Mouse (Mus musculus): ENCODE measurements around the gene Vsig2.

Vsig2 gene

GRCm38 (mm10) chr9:37536851-37537250 is 2.2 kb upstream of the Vsig2 start:
- DNase-seq, result no peak

DNA sequence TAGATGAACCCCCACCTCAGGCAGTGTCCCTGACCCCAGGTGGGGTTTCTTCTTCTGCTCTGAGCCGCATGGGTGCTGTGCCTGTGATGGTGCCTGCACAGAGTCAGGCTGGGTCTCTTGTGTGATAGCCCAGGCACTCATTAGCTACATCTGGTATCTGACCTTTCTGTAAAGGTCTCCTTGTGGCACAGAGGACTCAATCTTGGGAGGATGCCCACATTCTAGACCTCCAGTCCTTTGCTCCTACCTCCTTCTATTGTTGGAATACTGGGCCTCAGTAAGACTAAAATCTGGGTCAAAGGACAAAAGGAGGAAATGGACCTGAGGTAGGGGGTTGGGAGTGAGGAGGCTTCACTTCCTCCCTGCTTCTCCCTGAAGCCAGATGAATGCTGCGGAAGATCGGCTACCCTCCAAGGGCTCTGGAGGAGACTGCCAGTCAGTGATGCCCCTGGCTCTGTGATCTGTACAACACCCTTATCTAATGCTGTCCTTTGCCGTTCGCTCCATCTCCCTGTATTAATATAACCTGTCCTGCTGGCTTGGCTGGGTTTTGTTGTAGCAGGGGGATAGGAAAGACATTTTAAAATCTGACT is 1.3 kb upstream of the Vsig2 start:
- no peak for DNase-seq

- DNase-seq, result no peak
Observed at GRCm38 (mm10) chr9:37540226-37540625, 1.2 kb downstream of the Vsig2 start.

GRCm38 (mm10) chr9:37540701-37541575 is 1.9 kb downstream of the Vsig2 start:
- no peak for DNase-seq

DNA sequence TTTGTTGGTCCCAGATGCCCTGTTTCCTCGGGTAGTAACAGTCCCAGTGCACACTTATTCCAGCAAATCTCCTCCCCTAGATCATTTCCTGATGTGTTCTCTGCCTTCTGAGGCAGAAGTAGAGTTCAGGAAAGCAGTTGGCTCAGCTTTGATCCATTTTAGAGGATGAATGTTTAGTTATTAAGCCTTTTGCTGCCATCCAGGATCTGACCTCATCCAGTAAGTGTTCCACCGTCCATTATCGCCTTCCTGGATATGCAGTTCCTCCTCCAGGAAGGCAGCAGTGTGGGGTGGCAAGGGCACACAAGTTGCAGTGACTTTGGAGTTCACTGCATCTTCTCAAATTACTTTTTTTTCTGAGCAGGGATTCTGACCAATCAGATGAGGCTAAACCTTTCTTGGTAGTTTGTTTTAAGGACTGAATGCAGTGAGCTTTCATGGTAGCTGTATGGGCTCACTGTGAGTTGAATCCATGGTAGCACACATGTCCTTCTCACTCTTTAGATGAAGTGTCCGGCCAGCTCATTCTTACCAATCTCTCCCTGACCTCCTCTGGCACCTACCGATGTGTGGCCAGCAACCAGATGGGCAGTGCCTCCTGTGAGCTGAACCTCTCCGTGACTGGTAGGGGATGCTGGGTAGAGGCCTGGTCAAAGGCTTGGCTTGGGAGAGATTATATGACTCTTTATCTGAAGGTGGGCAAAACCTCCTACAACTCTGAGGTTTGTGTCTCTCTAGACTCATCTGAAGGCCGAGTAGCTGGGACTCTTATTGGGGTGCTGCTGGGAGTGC is 3.0 kb downstream of the Vsig2 start:
- no peak for DNase-seq

DNA sequence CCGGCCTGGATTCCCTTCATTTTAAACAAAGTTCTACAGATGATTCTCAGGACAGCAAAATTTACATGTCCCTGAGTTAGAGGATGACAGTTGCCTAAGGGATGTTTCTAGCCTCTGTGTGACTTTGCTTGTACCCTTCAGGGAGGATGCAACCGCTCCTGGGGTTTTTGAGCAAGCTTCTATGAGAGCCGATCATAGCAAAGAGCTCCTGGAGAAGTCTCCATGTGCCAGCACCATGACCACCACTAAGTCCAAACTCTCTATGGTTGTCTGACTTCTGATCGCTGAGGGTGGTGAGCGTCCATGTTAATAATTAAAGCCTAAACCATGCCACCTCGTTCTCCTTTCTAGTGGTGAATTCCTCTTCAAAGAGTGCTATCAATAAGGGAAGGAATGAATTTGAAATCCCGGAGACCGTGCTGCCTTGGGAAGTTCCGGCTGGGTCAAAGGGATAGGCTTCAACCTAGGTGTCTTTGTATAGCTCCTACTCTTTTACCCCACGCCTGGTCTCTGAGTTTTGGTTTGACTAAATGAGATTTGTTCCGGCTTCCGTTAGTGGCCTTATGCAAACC is 4.9 kb downstream of the Vsig2 start:
- no peak for DNase-seq

GRCm38 (mm10) chr9:37544447-37545165 is 5.6 kb downstream of the Vsig2 start:
- peak; percentile 70 to 71 for DNase-seq

DNA sequence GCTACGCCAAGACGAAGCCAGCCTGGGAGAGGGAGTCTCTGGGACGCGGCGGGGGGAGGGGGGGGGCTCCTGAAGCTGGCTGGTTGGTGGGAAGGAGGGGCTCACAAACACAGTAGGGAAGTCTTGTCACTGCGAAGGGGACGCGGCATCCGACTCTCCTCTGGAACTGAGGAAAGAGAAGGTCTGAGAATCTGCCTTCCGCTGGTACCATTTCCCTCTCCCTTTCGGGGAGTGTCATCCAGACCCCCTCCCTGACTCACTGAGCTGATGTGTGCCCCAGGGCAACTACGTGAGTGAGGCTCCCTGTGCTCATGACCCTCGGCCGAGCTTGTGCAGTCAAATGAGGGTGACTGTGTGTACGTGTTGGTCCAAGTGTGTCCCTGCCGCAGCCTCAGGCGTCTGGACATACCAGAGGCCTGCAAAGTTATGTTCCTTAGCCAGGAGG is 6.1 kb downstream of the Vsig2 start:
- DNase-seq, result no peak

DNA sequence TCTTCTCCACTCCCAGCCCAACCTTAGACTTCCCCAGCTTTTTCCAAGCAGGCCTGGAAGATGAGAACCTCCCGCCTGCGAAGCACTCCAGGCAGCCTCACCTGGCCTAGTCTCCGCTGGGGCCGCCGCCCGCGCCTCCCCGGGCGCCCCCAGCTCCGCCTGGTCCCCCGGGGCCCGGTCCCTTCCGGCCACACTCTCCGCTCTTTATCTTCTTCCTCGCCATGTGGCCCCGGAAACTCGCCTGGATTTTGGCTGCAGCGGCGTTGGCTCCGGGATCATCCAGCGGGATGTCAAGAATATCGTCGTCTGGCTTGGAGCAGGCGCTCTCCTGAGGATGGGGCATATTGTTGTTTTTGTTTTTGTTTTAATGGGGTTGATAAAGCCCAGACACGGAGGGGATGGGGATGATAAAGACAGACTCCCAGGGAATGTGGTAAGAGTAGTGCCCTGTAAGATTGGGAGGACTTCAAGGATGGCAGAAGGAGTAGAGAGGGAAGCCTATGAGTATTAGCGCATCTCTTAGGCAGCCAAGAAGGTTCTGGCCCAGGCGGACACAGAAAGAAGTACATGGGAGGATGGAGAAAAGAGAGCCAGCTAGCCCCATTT is 6.9 kb downstream of the Vsig2 start:
- DNase-seq, result no peak

GRCm38 (mm10) chr9:37546889-37547288 is 7.8 kb downstream of the Vsig2 start:
- no peak for DNase-seq

- DNase-seq, result no peak
Observed at GRCm38 (mm10) chr9:37550435-37550834, 11.4 kb downstream of the Vsig2 start.

- peak; percentile 31 to 35 for DNase-seq
Observed at GRCm38 (mm10) chr9:37551751-37552531, 12.9 kb downstream of the Vsig2 start.

DNA sequence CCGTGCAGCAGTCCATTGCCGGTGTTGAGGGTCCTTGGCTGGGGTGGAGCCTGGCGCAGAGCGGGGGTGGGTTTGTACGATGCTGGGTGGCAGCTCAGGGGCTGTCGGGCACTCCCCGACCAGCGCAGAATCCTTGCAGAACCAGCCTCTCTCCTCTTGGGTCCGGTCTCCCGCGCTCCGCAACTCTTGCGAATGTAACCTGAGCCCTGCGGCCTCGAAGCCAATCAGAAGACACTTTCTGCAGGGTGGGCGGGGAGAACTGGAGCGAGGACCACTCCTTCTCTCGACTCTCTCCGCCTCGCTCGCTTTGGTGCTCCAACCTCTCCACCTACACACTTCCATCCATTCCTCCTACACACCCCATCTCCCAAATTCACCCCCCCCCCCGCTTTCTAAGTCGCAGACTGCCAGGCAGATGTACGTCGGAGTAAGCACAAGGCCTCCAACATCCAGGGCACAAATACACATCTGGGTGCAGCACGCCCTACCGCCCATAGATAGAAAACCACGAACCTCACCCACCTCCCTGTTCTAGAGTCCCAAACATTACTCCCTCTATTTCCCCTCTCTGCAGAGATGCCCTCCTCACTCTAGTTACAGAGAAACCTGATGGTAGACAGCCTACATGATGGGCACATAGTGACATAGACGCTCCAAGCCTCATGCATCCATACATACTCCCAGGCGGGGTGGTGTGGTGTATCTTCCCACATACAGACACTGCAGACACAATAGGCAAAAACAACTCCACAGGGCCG is 13.7 kb downstream of the Vsig2 start, which contains the start of gene Nrgn:
Gene Nrgn, minus strand, starts transcription at position 369 of the 758 bp plus-strand sequence.
- peak; percentile 41 to 44 for DNase-seq

DNA sequence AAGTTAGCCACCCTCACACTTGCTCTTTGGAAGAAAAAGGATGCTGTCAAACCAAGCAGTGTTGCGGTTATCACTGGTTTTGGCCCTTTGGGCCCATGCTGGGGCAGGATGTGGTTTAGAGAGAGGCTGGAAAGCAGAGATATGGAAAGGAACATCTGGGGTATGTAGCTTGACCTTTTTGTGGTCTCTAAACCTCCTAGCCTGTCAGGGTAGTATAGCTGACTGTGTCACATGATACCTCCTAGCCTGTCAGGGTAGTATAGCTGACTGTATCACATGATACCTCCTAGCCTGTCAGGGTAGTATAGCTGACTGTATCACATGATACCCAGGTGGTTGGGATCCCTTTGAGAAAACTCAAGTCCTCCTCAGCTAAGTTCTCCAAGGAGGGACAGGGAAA is 15.2 kb downstream of the Vsig2 start:
- peak; percentile 21 to 27 for DNase-seq

GRCm38 (mm10) chr9:37554838-37555748 is 16.0 kb downstream of the Vsig2 start, which contains the start of gene Siae:
Gene Siae (plus strand): TSS chr9:37555698.
- no peak for DNase-seq

GRCm38 (mm10) chr9:37556366-37556765 is 17.3 kb downstream of the Vsig2 start:
- DNase-seq, result no peak

GRCm38 (mm10) chr9:37560617-37561016 is 21.6 kb downstream of the Vsig2 start:
- DNase-seq, result no peak

- no peak for DNase-seq
Observed at GRCm38 (mm10) chr9:37563805-37564204, 24.8 kb downstream of the Vsig2 start.

- no peak for DNase-seq
Observed at GRCm38 (mm10) chr9:37567019-37567418, 28.0 kb downstream of the Vsig2 start.

Data from B cell, adult 2 months (primary cell).